Mouse (Mus musculus): Measurements from ENCODE around the gene Olfr920.

DNA sequence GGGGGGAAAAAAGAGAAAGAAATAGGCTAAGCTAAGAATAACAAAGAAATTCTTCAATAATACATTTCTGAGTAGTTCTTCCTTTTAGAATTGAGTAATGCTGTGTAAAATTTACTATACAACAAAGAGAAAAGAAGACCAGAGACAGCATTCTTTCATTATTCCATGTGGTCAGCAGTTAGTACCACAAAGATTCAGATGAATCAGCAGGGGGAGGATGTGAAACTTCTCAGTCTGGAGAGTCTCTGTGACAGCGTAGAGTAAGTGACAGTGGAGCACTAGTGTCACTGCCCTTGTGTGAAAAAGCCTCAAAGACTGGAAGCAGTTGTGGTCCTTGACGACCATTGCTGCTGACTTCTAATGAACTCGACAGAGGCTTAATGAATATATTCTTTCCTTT is 23.9 kb upstream of the Olfr920 start:
- TF ChIP-seq CTCF (IDR thresholded peaks at IDR 0.05; ENCODE audit: control insufficient read depth, insufficient read depth, low read length) (no peak), POLR2A (IDR thresholded peaks at IDR 0.05; ENCODE audit: borderline replicate concordance, control insufficient read depth, low read depth, low read length) (no peak)

All from bone marrow, adult 2 months (tissue).